Mouse (Mus musculus): ENCODE measurements around the gene Iffo2. TPM values are rescaled to one million over a fixed set of nuclear protein-coding genes. Genes with fewer than 3 reads are reported as not detected.
A peak's percentile ranks its signal among the peaks of the same experiment; 100 is the strongest.

Iffo2 gene
- polyA plus RNA-seq, 1 experiment from 2014 or later, result 2.8 TPM

- WGBS, result 91% methylated on average over 11 of the region's 11 CpGs
- Histone ChIP-seq H3K36me3 (peaks cover 55% of the 10 kb centered on the region), H3K9me3 (replicated peaks) (no peaks in the 10 kb centered on the region), H3K27me3 (ENCODE audit: low read depth, poor library complexity, severe bottlenecking) (no peaks in the 10 kb centered on the region), H3K27ac (peak overlapping the region; percentile 40; the same call in 1 of the 2 replicates), H3K4me3 (no peak overlapping the region), H3K4me1 (peaks cover 33% of the 10 kb centered on the region)
- no peak for DNase-seq (ENCODE audit: low spot score)
These were observed 74.9 kb downstream of the Iffo2 start for GRCm38 (mm10) chr4:139605216-139605615.

- DNase-seq (ENCODE audit: low spot score), result no peak
- Histone ChIP-seq H3K4me3 (no peak overlapping the region), H3K4me1 (peaks cover 25% of the 10 kb centered on the region), H3K36me3 (peaks cover 56% of the 10 kb centered on the region), H3K27me3 (ENCODE audit: low read depth, poor library complexity, severe bottlenecking) (no peaks in the 10 kb centered on the region), H3K9me3 (replicated peaks) (no peaks in the 10 kb centered on the region), H3K27ac (no peak overlapping the region)
- 98% methylated on average over 5 of the region's 5 CpGs for WGBS
These were observed 76.4 kb downstream of the Iffo2 start for GRCm38 (mm10) chr4:139606732-139607131.

GRCm38 (mm10) chr4:139608975-139609374 lies 78.6 kb downstream of the Iffo2 start:
- Histone ChIP-seq H3K36me3 (peaks cover 74% of the 10 kb centered on the region), H3K27ac (no peak overlapping the region)

GRCm38 (mm10) chr4:139610954-139611353 lies 80.6 kb downstream of the Iffo2 start:
- peaks cover 80% of the 10 kb centered on the region for H3K36me3 ChIP-seq

More at GRCm38 (mm10) chr4:139608975-139609374, 78.6 kb downstream of the Iffo2 start:
- 77% methylated on average over 4 of the region's 4 CpGs for WGBS
- peaks cover 9% of the 10 kb centered on the region for H3K4me1 ChIP-seq
- H3K27me3 ChIP-seq (ENCODE audit: low read depth, poor library complexity, severe bottlenecking), result no peaks in the 10 kb centered on the region
- no peak overlapping the region for H3K4me3 ChIP-seq
- no peak for DNase-seq (ENCODE audit: low spot score)
- H3K9me3 ChIP-seq (replicated peaks), result peaks cover 5% of the 10 kb centered on the region; the same call in 1 of the 2 replicates

GRCm38 (mm10) chr4:139611542-139611953 lies 81.2 kb downstream of the Iffo2 start:
- H3K4me3 ChIP-seq, result peak overlapping the region; percentile 30
- H3K27me3 ChIP-seq (ENCODE audit: low read depth, poor library complexity, severe bottlenecking), result no peaks in the 10 kb centered on the region
- peaks cover 5% of the 10 kb centered on the region; the same call in 1 of the 2 replicates for H3K9me3 ChIP-seq (replicated peaks)
- peak; percentile 90 for DNase-seq (ENCODE audit: low spot score)
- 5% methylated on average over 10 of the region's 10 CpGs for WGBS
- peaks cover 80% of the 10 kb centered on the region for H3K36me3 ChIP-seq
- peak overlapping the region; percentile 34; the same call in 1 of the 2 replicates for H3K27ac ChIP-seq
- peaks cover 15% of the 10 kb centered on the region for H3K4me1 ChIP-seq

More at GRCm38 (mm10) chr4:139610954-139611353, 80.6 kb downstream of the Iffo2 start:
- Histone ChIP-seq H3K27ac (peak overlapping the region; percentile 34; the same call in 1 of the 2 replicates), H3K27me3 (ENCODE audit: low read depth, poor library complexity, severe bottlenecking) (no peaks in the 10 kb centered on the region), H3K4me3 (no peak overlapping the region; the same call in 1 of the 2 replicates), H3K4me1 (peaks cover 9% of the 10 kb centered on the region), H3K9me3 (replicated peaks) (peaks cover 5% of the 10 kb centered on the region; the same call in 1 of the 2 replicates)
- DNase-seq (ENCODE audit: low spot score), result no peak
- 65% methylated on average over 6 of the region's 6 CpGs for WGBS

DNA sequence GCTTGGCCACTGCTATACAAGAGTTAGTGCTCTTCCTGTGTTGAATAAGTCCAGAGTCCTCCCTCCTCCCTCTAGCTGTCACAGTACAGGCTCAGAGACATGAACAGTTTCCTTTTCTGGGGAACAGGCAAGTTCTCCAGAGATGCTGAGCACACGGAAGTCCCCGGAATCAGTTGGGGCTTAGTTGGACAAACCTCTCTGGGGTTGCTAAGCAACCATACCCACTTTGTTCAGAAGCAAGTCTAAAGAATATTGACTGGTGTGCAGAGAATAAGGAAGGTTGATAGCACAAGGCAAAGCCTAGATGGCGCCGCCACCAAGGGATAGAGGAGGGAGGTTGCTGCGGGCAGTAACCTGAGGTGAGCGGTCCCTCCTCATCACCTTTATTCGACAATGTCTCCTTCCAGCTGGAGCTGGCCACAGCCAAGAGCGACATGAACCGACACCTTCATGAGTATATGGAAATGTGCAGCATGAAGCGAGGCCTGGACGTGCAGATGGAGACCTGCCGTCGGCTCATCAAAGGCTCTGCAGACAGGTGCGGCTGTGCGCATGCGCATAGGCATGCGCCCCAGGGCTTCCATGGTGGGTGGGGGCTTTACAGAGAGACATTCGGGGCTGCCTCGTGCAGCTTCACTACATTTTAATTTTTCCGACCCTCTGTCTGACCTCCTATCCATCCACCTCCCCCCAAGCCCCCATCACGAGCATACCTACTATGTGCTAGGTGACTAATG lies 84.3 kb downstream of the Iffo2 start:
- H3K4me3 ChIP-seq, result no peak overlapping the region
- H3K9me3 ChIP-seq (replicated peaks), result peaks cover 5% of the 10 kb centered on the region; the same call in 1 of the 2 replicates
- WGBS, result 92% methylated on average over 21 of the region's 21 CpGs
- H3K4me1 ChIP-seq, result peaks cover 18% of the 10 kb centered on the region
- no peak overlapping the region for H3K27ac ChIP-seq
- H3K36me3 ChIP-seq, result peaks cover 69% of the 10 kb centered on the region
- no peaks in the 10 kb centered on the region for H3K27me3 ChIP-seq (ENCODE audit: low read depth, poor library complexity, severe bottlenecking)
- no peak for DNase-seq (ENCODE audit: low spot score)

GRCm38 (mm10) chr4:139616276-139617000 lies 86.1 kb downstream of the Iffo2 start:
- Histone ChIP-seq H3K27me3 (ENCODE audit: low read depth, poor library complexity, severe bottlenecking) (no peaks in the 10 kb centered on the region), H3K27ac (peak overlapping the region; percentile 76), H3K4me3 (peak overlapping the region; percentile 52), H3K36me3 (peaks cover 68% of the 10 kb centered on the region), H3K4me1 (peaks cover 13% of the 10 kb centered on the region), H3K9me3 (replicated peaks) (peaks cover 5% of the 10 kb centered on the region; the same call in 1 of the 2 replicates)
- no peak for DNase-seq (ENCODE audit: low spot score)
- 6% methylated on average over 24 of the region's 24 CpGs for WGBS

- WGBS, result 51% methylated on average over 3 of the region's 3 CpGs
- peak overlapping the region; percentile 52 for H3K4me3 ChIP-seq
- no peak for DNase-seq (ENCODE audit: low spot score)
- peaks cover 5% of the 10 kb centered on the region; the same call in 1 of the 2 replicates for H3K9me3 ChIP-seq (replicated peaks)
- peak overlapping the region; percentile 76; the same call in 1 of the 2 replicates for H3K27ac ChIP-seq
- H3K27me3 ChIP-seq (ENCODE audit: low read depth, poor library complexity, severe bottlenecking), result no peaks in the 10 kb centered on the region
- peaks cover 68% of the 10 kb centered on the region for H3K36me3 ChIP-seq
- H3K4me1 ChIP-seq, result peaks cover 11% of the 10 kb centered on the region
These were observed 86.6 kb downstream of the Iffo2 start for GRCm38 (mm10) chr4:139617001-139617364.

- Histone ChIP-seq H3K27me3 (ENCODE audit: low read depth, poor library complexity, severe bottlenecking) (no peaks in the 10 kb centered on the region), H3K9me3 (replicated peaks) (no peaks in the 10 kb centered on the region), H3K36me3 (peaks cover 42% of the 10 kb centered on the region), H3K4me3 (no peak overlapping the region), H3K4me1 (peaks cover 31% of the 10 kb centered on the region), H3K27ac (no peak overlapping the region)
- no peak for DNase-seq (ENCODE audit: low spot score)
- WGBS, result 76% methylated on average over 6 of the region's 6 CpGs
These were observed 89.4 kb downstream of the Iffo2 start for GRCm38 (mm10) chr4:139619765-139620164.

DNA sequence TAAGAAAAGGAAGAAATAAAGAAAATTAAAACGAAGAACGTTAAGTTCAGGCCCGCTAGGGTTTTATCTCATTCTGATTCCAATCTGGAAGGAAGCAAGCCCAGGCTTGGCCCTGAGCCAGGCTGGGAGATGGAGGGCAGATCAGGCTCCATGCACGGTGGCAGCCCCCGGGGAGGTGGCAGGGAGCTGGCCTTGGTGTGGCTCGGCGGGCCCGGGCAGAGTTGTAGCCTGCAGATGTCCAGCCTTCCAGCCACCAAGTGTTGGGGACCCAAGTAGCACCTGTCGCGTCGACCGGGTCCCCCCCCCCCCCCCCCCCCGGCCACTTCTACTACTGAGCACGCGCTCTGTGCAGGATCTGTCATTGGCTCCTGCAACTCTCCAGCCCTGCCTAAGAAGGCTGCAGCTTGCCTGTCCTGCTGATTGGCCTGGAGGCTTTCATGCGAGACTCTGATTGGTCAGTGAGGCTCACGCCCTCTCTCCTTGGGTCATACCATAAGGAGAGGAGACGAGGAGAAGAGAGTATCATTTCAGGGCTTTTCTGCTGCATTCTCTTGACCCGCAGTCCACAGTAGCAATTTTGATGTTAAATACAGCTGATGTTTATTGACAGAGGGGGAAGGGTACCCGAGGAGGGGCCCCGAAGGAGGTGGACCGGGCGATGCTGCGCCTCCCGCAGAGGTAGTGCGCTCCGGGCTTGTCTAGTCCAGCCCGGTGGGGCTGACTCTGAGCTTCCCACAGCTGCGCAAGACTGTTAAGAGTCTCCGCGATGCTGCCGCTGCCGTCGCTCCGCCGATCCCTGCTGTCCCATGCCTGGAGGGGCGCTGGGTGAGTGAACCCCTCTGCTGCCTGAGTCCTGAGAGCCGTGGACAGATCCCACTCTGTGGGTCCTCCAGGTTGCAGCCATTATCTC lies 92.3 kb downstream of the Iffo2 start, which contains the start of gene Aldh4a1:
Gene Aldh4a1, plus strand, starts transcription at position 494 of the 910 bp plus-strand sequence.
- WGBS, result 1% methylated on average over 37 of the region's 38 CpGs
- no peaks in the 10 kb centered on the region for H3K9me3 ChIP-seq (replicated peaks)
- peaks cover 20% of the 10 kb centered on the region for H3K4me1 ChIP-seq
- H3K27ac ChIP-seq, result peak within 1 kb of the TSS; percentile 92
- H3K4me3 ChIP-seq, result peak within 1 kb of the TSS; percentile 68
- H3K27me3 ChIP-seq (ENCODE audit: low read depth, poor library complexity, severe bottlenecking), result no peaks in the 10 kb centered on the region
- DNase-seq (ENCODE audit: low spot score), result peak; percentile 91
- H3K36me3 ChIP-seq, result peaks cover 14% of the 10 kb centered on the region; the same call in 1 of the 2 replicates

DNA sequence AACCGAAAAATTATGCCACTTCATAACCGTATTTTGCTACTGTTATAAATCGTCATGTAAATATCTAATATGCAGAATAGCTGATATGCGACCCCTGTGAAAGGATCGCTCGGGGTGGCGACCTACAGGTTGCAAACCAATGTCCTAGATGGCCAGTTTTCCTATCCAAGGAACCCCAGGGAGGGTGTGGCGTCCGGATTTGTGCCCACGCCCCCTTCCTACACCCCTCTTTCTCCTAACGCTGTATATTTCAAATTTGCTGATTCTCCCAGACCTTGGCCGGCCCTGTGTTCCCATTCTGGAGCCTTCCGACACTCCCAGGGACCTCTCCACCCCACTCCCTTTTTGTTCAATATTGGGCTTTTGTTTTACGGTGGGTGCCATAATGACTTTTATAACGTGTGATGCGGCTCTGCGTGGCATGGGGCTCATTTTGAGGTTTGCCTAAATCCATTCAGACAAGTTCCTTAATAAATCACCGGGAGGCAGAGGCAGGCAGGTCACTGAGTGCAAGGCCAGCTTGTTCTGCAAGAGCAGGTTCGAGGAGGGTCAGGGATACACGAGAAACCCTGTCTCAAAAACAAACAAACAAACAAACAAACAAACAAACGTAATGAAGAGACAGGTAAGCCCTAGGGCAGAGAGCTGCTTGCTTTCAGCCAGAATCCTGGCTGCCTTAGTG lies 93.2 kb downstream of the Iffo2 start:
- peak overlapping the region; percentile 68 for H3K4me3 ChIP-seq
- no peaks in the 10 kb centered on the region for H3K9me3 ChIP-seq (replicated peaks)
- DNase-seq (ENCODE audit: low spot score), result no peak
- 25% methylated on average over 21 of the region's 21 CpGs for WGBS
- 0 out of 2 replicates have a peak, but pooled peaks cover 11% of the 10 kb centered on the region for H3K36me3 ChIP-seq
- H3K27ac ChIP-seq, result peak overlapping the region; percentile 92
- peaks cover 20% of the 10 kb centered on the region for H3K4me1 ChIP-seq
- no peaks in the 10 kb centered on the region for H3K27me3 ChIP-seq (ENCODE audit: low read depth, poor library complexity, severe bottlenecking)
